Mouse (Mus musculus) layer of hippocampus, postnatal 25 days (tissue): ENCODE results near the gene Prex1. TPM values are rescaled to one million over a fixed set of nuclear protein-coding genes. Genes with fewer than 3 reads are reported as not detected.

Experiments
- DNase-seq, 2 experiments: peaks; one replicate each; pipeline ENCODE4 v3.0.0; 2022; ENCODE audit warnings: mixed read lengths in 2 of 2, low spot score in 1 of 2; ENCODE audit errors: extremely low spot score in 1 of 2
- total RNA-seq, 2 experiments: library from RNA; stranded (reverse); gene quantifications; 2 replicates each; pipeline ENCODE4 v1.2.3; 2021

The Prex1 gene
- total RNA-seq, 2 experiments from 2014 or later: 75.4 to 85.2 TPM

DNA sequence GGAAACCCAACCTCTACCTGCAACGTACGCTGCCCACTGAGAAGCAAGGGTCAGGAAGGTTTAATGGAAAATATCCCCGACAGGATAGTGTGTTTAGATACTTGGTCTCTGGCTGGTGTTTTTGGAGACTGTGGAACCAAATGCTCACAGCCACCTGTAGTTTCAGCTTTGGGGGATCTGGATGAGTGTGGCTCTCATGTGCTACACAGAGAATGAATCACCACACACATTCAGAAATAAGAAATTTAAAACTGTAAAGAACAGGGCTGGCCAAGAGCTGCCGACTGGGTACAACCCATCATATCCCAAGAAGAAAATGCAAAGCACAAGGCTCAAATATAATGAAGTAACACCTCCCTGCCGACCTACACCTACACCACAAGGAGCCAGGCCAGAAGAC, 73.9 kb downstream of the Prex1 start:
- DNase-seq: no peak

DNA sequence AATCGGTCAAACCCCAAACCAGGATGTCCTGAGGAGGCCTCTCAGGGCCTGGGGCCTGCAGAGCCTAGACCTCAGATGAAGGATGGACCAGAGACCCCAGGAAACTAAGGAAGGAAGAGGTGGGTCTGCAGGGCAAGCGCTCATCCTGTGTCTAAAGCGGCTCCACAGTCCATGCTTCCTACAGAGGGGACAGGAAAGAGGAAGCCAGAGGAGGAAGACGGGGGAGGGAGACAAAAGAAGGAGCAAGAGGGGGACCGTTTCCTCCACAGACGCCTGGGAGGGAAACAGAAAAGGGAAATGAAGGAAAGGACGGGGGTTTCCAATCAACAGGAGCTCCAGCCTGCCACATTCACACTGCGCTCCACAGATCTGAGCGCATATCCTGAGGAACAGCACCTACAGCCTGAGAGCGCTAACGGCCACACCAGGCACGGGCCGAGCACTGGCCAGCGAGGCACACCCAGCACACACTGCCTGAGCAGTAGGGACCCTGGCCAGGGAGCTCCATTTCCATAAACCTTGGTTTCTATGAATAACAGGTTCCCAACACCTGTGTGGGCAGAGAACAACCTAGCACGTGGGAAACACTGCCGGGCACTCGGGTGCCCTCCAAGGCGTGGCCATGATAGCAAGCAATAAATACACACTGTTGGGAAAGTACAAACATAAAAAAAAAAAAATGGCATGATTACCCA, 74.5 kb downstream of the Prex1 start:
- no peak for DNase-seq

DNA sequence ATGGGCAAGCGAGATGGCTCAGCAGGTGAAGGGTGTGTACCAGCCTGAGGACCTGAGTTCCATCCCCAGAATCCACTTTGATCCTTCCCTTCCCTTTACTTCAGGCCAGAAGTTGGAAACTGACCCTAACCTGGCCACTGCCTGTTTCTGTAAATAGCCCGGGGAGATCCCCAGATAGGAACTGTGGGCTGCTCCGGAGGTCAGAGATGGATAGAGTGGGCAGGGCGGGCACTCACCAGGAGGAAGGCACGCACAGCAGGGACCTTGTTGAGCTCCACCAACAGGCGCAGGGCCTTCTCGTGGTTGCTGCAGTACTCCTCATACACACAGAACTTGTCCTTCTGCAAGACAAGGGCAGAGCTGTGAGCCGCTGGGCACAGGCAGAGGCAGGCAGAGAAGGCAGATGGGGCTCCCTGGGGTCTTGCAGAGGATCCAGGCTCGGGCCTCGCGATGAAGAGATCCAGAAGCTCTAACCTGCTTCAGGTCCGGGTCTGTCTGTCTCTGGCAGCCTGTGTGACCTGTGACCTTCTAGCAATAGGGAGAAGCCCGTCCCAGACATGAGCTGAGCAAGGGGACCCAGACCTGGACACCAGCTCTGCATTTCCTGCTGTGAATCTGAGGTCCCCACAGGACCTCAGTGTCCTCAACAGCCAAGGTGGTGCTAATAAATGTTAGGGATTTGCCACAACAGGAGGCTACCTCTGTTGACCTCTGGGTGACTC, 75.4 kb downstream of the Prex1 start:
- DNase-seq: no peak

DNA sequence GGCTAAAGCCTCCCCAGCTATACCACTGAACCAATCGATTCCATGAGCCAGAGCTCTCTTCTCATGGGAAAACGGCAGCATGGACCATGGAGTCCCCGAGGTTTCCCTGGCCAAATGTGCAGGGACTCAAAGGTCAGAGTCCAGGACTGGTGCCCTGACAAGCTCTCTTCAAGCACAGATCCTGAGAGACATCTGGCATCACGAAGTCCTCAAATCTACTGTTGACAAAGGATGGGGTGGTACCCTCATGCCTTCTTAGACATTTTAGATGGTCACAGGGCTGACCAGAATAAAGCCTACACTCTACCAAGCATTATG, 76.0 kb downstream of the Prex1 start:
- no peak for DNase-seq

GRCm38 (mm10) chr2:166636867-166637672, 76.6 kb downstream of the Prex1 start:
- peak in 1 of 2 experiments; percentile 60 for DNase-seq

- DNase-seq: no peak
These were observed 78.1 kb downstream of the Prex1 start for GRCm38 (mm10) chr2:166635521-166635920.

DNA sequence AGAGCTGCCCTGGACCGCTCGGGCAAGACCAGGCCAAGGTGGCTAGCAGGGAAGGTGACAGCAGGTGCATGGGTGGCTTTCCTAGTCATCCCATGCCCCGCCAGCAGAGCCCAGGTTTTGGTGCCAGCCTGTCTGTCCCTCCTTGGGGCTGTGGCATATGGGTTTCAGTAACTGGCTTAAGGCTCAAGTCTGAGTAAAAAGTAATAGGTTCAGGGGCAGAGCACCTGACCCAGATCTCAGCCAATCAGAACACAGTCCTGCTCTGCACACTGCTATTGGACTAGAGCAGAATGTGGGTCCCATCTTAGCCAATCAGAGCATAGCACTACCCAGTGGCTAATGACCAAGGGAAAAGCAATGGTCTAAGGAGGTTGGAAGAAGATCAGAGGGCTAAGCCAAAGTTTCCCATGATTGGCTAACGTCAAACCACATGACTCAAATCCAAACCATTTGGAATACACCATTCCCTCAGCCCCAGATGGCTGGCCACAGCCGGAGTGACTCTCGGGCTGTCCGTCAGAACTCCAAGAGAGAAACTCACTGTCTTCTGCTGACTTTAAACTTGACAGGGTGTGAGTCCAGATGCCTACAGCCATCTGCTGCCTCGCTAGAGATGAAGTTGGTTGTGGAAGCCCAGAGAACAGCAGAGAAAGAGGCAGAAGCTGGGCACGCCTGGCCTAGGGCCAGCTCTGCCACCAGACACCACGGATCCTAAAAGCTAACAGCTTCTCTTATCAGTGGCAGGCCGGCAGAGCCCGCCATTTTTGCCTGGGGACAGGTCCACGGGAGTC, 80.9 kb downstream of the Prex1 start:
- no peak for DNase-seq

GRCm38 (mm10) chr2:166631621-166632171, 81.9 kb downstream of the Prex1 start:
- no peak for DNase-seq

- DNase-seq: no peak
These were observed 82.4 kb downstream of the Prex1 start for GRCm38 (mm10) chr2:166631189-166631588.

DNA sequence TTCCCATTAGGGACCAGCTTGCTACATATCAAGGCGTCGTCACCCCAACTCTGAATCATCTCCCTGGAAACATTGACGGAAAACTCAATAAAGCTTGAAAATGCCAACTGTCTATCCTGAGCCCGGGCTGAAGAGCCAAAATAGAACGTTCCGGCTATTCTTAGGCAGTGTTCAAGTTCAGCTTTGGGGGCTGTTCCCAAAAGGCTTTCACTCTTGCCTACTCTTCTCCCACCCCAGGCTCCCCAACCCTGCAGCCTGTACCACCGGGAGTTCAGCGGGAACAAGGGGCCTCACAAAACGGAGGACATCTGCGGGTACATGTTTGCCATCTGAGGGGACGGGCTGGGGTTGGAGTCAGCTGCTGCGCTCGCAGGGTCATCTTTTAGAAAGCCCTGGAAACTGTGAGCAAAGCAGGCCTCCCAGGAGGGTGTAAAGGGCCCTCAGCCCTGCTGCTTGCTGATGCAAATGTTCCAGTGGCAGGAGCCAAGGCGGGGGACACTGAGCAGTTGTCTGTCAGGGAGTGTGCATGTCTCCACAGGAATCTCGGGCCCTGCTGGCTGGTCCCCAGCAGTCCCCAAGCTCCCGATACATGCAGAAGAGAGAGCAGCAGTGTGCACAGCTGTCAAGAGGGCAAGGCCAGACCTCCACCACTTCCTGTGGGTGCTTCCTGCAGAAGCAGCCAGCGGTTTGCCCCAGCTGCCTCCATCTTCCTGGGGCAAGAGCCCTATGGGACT, 83.5 kb downstream of the Prex1 start:
- DNase-seq: no peak

- no peak for DNase-seq
These were observed 86.1 kb downstream of the Prex1 start for GRCm38 (mm10) chr2:166627578-166627977.

GRCm38 (mm10) chr2:166625219-166625618, 88.4 kb downstream of the Prex1 start:
- no peak for DNase-seq

- DNase-seq: no peak
These were observed 90.5 kb downstream of the Prex1 start for GRCm38 (mm10) chr2:166623081-166623567.

DNA sequence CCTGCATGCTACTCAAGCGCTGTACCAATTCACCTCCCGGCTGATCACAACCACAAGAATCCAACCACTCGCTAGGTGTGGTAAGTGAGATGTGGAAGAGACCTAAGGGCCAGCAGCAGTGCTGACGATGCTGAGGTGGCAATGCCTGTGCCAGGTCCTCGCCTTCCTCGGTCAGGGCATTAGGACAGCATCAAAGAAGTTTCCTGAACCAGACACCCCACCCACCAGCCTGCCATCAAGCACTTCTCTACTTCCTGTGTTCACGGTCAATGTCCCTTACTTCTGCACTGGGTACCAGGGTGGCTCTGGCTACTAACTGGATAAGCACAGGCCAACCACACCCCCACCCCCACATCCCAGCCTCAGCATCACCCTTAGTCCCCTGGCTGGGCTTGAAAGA, 91.0 kb downstream of the Prex1 start:
- DNase-seq: no peak

DNA sequence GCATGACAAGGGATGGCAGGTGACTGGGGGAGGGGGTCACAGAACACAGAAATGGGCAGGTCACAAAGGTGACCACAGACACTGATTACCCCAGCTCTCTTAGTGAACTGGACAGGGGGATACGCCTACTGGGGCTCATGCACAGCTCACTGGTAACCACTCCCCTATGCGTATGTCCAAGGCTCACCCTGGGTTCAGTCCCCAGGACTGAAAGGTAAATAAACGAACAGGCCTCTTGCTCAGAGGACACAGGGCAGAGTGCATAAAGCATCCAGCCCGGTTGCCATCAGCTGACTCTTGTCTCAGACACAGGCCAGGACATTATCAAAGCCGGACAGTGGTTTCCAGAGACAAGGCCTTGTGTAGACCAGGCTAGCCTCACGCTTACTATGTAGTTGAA, 91.6 kb downstream of the Prex1 start:
- DNase-seq: no peak

- DNase-seq: no peak
These were observed 92.8 kb downstream of the Prex1 start for GRCm38 (mm10) chr2:166620529-166621466.

GRCm38 (mm10) chr2:166619906-166620490, 93.6 kb downstream of the Prex1 start:
- DNase-seq: no peak

DNA sequence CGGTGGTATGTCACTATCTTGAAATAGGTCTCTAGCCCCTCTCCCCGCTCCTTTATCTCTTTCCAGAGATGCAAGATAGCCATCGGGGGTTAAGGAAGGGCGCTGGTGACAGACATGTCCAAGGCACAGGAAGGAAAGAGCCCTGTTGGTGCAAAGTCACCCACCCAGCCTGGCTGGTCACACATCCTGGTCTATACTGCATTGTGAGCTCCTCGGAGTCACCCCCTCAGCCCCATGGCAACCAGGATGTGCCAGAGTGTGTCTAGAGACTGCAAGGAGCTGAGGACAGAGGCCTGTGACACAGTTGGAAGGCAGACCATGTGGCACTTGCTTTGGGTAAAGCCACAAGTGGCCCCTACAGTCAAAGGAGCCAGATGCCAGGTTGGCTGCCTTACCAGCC, 94.4 kb downstream of the Prex1 start:
- DNase-seq: no peak
